Mouse (Mus musculus) thymus, postnatal 4 days (tissue): ENCODE measurements at regions not wholly inside any gene's neighbourhood (a gene's known extent, or its start where the extent isn't known, plus 50 kb on each side); places are given as distances from the start of the nearest gene placed in this dataset.

ENCODE experiments used
- DNase-seq: peaks from one replicate; pipeline ENCODE4 v3.0.0; 2021

DNA sequence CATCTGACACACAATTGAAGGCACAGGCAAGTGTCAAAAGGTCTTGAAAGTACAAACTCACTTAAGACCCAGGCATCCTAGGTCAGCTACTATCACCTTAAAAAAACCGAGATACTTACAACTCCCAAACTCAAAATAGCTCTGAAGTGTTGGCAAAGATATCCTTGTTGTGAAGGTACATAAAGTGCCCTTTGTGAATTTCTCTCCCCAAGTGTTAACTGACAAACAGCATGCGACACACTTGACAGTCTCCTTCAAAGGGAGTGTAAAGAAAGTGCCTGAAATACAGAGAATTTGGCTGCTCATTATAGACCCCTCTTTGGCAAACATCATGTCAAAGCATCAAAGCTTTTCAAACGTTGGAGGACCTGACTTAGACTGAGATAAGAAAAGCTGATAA is 2634.2 kb downstream of the 9330182O14Rik start:
- no peak for DNase-seq

DNA sequence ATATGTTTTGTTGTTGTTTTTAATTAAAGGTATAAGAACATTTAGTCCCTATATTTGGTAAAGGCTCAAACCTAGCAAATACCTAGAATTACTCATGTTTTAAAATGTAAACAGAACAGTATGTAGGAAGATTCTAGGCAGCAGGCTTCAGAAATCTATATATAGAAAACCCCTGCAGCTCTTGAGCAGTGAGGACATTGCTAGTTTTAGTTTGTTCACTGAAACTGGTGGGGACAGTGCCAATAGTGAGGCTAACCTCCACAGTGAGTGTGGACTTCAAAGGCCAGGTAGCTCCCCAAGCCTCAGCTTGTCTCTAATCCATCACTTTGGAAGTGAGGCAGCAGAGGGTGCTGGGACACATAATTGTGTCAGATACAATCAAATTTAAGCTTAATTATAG is 2645.7 kb downstream of the 9330182O14Rik start:
- no peak for DNase-seq

DNA sequence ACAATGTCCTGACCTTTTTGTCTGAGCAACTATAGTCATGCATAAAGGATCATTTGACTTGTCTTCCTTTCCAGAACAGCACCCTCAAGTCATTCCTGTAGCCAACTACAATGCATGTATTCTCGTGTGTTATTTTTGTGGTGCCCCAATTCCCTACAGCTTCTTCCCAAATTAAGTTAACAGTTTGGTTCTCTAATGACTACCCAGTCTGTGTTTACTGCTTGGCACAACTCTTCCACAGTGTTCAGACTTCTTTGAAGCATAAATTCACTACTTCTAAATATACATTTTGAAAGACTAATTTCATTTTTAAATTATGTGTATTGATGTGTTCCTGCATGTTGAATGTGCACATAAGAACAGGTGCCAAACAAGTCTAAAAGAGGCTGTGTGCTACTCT is 2667.1 kb downstream of the 9330182O14Rik start:
- no peak for DNase-seq

DNA sequence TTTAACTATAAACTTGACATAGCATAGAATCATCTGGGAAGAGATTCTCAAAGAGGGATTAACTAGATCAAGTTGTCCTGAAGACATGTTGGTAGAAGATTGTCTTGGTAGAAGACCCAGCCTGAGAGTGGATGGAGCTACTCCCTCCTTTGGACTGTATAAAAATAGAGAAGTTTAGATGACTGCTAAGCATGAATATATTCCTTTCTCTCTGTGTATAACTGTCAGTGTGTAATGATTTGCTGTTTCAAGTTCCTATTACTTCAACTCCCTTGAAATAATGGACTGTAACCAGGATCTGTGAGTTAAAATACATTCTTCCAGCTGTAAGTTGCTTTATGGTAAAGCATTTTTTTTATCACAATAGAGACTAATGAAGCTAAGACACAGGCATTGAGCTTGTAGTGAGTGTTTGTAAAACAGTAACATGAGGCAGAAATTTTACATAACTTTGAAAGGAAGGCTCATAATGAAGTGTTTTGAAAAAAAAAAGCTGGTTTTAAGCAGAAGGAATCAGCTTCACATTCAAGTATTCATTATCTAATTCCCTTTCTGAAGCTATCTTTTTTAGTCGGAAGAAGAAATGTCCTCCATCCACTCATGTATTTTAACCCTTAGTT is 2676.8 kb downstream of the 9330182O14Rik start:
- no peak for DNase-seq

DNA sequence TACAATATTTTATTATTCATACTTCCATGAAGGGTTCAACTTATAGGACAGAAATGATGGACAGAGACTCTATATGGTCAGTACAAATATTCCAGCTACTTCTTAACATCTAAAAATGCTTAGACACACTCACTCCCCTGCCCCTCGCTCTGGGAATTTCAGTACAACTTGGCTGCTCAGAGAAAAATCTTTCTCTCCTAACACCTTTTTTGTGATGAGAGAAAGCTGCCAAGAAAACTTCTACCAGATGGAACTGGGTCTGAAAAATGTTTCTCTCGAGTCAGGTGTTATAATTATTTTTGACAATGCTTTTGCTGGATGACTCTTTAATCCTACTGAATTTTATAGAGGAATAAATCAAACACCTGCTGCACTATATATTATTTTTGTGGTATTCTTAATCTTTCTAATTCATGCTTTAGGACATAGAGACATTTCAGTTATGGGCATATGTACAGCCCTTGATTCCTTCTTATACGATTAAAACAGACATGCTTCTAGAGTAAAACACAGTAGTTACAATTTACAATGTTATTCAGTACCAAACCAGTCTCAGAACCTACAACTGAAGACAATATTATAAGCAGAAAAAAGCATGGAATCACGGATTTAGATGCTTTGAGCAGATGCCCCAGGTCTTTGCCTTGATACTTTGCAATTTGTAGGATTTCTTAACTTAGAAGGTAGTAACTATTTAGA is 2681.0 kb downstream of the 9330182O14Rik start:
- DNase-seq, result no peak

DNA sequence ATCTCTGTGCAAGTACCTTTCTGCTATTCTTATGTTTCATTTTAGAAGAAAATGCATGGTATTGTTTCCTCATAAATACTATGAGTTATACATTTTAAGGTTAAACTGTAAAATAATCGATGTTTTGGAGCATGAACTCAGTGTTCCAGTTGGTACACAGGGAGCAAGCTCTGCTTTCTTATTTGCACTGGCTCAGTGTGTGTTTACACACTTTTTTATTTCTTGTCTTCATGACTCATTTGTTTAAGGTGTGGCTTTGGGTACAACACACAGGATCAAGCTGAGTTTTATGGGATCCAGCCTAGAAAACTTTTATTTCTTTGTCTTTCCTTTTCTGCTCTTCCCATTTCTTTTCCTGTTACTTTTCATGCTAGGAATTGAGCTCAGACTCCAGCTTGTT is 2704.7 kb downstream of the 9330182O14Rik start:
- no peak for DNase-seq

DNA sequence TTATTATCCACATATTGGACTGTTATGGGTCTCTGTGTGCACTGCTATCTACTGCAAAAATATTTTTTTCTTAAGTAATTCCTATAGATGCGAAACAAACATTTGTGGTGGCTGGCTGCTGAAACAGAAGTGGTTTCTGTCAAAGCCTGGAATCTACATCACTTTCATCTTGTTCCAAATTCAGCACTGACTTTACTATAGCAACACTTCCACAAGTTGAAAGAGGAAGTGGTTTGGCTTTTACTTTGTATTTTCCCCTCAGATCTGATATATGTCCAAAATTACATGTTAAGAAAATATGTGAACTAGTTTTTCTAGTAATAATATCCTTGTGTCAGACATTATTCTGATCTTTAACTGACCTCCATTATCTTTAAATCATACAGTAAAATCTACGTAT is 2715.8 kb downstream of the 9330182O14Rik start:
- DNase-seq, result no peak

DNA sequence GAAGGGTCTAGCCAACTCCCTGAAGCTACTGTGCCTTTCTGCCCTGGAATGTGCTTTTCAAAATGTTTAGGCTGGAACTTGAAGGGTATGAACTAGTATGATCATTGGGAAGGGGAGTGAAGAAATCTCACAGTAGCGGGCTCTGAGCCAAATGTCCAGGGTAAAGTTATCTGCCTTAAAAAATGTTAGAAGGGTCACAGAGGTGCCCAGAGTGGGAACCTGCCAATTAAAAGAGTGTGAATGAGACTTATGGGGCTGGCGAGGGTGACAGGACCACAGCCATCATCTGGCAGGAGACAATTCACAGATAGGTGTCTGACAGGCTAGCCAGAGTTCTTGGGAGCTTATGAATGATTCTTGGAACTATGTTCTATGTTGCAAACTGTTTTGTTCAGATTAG is 2738.3 kb downstream of the 9330182O14Rik start:
- no peak for DNase-seq

DNA sequence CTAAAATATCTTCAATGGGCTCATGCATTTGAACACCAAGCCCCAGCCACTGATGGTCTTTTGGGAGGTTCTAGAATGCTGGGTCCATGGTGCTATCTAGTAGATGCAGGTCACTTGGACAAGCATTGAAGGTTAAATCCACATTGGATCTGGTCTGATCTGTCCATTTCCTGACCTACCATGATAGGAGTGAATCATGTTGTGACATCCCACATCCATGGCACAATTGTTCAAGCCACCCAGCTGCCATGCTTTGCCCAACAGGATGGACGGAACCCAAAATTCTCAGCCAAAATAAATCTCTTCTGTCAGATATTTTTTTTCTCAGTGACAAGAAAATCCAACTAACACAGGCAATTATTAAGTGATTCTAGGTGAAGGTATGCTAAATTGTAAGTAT is 2760.4 kb downstream of the 9330182O14Rik start:
- DNase-seq, result no peak

DNA sequence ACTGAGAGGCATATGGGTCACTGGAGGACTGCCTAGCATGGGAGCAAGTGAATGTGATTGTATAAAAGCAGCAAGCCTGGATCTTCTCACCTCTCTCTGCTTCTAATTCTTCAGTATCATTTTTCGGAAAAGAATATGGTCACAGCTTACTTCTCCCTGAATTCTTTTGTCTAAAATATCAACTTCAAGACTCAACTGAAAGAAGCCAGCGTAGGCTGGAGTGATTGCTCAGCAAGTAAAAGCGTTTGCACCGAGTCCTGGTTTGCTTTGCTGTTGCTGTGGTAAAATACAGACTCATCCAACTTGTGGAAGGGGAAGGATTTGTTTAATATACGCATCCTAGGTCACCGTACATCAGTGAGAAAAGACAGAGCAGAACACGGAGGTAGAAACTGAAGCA is 2765.9 kb downstream of the 9330182O14Rik start:
- DNase-seq, result no peak

DNA sequence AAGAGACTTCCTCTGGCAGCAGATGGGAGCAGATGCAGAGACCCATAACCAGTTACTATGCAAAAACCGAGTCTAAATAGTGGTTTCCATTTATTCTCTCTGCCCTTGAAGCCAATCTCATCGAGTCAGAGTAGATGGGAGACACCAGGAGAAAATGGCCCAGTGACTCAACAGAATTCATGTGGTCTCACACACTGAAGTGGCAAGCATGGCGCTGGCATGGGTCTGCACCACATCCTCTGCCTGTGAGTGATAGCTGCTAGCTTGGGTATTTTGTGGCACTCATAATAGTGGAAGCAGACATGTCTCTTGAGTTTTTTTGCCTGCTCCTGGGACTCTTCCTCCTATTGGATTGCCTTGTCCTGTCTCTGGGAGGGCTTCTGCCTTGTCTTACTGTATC is 2767.6 kb downstream of the 9330182O14Rik start:
- DNase-seq, result no peak

DNA sequence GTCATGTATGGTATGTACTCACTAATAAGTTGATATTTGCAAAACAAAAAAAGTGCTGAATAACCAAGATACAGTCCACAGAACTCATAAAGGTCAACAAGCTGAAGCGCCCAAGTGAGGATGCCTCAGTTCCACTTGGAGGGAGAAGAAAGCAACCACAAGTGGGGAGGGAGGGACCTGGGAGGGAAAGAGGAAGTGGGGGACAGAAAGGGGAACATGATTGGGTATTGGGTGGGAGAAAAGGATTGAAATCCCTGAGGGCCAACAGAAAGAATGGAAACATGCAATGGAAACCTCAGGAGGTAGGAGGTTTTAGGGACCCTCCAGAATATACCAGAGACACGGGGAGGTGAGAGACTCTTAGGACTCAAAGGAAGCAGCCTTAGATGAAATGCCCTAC is 2777.2 kb downstream of the 9330182O14Rik start:
- no peak for DNase-seq

DNA sequence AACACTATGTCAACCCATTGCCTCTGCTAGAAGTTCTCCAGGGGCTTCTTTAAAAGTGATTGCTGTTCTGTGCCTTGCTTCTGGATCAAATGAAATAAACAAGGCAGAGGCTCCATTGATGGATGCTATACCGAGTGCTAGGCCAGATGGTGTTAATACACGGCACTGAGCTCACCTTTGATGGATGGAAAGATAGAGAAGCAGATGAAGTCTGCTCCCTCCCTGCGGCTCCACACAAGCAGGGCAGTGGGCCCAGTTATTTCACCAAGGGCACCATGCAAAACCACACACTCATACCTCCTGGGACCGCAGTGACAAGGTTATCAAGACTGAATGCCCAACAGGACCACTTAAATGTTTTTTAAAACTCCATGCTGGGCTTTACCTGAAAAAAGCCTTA is 2778.7 kb downstream of the 9330182O14Rik start:
- DNase-seq, result no peak

DNA sequence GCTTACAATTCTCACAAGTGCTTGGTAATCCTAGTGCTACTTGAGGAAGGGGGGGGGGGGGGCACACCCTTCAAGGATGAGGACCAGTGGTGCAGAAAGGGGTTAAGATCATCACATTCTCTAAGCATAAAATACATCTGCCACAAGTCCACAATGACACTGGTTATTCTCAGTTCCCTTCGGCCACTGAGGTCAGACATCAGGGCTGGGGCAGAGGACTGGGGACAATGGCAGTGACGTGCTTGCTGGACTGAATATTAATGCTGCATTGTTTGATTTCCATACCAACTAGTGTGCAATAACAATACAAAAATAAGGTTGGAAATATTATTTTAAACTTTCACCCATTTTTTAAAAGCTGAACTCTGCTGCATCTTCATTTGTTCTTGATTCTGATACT is 2779.1 kb downstream of the 9330182O14Rik start:
- DNase-seq, result no peak

DNA sequence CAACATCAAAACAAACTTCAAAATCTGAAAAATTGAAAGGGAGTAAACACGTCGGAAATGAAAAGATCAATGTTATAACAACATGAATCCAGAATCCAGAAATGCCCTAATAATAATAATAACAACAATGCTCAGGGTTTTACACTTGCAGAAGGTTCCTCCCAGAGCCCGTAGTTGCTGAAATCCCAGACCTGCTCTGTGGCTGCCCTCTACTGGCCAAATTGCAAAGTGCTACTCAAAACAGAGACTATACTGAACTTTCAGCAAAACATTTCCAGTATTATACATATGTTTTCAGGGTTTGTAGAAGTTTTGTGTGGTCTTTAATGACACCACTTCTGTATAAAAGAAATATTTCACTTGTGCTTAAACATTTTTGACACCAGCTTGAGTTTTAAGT is 2779.9 kb downstream of the 9330182O14Rik start:
- peak; percentile 73 for DNase-seq

DNA sequence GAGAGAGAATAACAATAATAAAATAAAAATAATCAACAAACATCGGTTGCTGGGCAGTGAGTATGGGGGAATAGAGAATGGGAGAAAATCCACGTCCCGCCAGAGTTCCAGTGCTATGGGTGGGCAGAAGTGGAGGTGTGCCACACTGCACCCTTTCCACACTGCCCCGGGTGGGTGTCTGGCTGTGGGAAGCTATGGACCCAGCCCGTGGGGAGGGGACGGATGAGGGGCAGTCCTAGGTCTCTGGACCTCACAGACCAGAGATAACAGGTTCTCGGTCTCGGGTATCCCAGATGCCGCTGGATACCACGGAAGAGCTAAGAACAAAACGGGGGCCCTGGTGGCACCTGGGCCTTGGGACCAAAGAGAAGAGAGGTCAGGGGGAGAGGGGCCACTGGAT is 2781.0 kb downstream of the 9330182O14Rik start:
- DNase-seq, result no peak

DNA sequence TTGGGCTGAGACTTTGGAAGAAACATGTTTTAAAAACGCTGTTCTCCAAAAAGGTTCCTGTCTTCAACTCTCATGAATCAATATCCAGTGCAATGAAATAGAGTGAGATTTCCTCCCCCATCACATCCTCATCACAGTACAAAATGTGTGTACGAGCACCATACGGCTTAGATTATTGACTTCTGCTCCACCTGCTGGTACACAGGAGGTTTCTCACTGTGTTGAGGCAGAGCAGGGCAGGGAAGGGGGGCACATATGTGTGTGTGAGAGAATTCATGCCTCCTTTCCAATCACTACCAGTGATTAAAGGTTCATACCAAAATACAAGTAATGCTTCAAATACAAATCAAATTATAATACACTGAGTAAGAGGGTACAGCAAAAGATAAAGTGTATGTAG is 2787.5 kb downstream of the 9330182O14Rik start:
- DNase-seq, result no peak

DNA sequence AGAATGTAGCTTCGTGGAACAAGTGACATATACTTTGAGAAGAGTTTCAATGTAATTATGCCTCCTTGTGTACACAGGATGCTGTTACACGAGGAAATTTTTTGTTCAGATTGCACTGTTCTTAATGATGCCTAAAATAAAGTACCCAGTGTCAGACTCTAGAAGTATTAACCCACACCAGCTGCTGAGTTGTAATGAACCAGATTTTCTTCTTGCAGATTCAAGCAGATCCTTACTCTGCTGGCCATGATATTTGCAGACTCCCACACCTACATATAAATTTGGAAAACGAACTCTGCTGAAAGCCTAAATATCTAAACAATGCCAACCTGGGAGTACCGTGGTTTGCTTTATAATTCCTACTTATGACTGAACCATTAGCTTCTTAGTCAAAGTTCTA is 2794.2 kb downstream of the 9330182O14Rik start:
- no peak for DNase-seq

DNA sequence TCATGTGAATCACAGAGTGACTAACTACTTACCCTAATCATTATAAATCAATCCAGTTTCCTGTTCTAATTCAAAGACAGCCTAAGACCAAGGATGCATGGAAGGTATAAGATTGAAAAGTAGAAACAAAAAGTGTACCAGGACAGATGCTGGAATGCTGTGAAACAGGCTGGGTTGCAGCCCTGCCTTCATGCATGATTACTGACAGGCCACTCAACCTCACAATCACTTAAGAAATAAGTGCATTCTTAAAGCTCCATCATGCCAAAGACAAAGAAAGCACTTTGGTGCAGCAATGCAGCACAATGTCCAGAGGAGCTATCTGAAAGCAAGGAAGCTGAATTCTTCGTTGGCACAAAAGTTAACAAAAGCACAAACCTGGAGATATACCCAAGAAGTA is 2810.4 kb downstream of the 9330182O14Rik start:
- DNase-seq, result no peak

DNA sequence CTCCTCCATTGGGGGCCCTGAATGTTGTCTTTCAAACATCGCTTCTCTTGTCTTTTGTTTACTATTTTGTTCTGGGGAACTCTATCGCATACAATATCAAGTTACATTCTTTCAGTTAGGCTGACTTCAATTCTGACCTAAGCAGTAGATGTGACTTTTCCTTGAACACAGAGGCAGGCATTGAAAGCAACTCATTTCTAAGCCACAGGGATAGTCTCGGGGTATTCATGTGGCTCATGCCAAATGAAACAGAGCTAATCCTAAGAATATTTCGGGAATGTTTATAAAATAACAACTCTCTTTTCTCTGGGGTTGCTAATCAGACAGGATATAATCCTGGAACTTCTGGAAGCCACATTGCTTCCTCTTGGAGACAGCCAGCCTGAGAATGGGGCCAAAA is 2821.0 kb downstream of the 9330182O14Rik start:
- DNase-seq, result no peak

DNA sequence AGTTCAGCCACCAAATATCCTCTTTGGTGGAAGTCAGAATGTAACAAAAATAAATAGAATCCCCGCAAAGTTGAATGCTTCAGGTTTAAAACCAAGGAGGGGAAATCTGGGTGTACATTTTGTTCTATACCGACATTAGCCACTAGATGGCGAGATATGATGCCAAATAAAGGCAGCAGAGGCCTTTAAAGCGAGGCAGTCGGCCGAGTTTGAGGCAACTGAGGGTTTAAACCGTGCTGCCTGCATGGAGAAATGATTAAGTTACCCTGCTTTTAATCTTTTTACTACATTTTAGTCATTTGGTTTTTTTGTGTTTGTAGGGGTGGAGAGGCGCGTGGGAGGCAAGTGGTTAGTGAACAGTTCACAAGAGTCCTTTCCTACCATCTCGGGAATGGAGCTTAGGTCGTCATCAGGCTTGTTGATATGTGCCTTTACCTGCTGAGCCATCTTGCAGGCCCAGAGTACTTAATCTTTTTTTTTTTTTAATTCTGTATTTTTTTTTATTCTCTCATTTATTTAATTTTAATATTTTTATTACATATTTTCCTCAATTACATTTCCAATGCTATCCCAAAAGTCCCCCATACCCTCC is 2828.7 kb downstream of the 9330182O14Rik start:
- DNase-seq, result peak; percentile 33

DNA sequence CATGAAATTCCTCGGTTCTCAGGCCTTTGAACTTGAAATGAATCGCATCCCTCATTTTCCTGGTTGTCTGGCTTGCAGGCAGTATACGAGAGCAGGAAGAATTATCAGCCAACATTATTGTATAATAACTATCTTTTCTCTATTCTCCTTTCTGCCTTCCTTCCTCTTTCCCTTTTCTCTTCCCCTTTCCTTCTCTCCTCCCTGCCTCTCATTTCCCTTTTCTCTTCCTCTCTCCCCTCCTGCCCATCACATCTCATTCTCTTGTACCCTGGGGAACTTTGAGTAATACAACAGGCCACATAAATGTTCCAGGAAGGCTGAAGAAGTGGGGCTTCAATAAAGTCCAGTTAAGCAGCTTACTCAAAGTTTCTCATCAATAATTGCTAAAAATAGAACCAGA is 2831.1 kb downstream of the 9330182O14Rik start:
- no peak for DNase-seq
